8 mouse cellular contexts compared by ENCODE assay signal in genomic region chr7:45682144-45683126, GRCm38 (mm10). TPM values are rescaled to one million over a fixed set of nuclear protein-coding genes. Genes with fewer than 3 reads are reported as not detected.
DNase-seq lines count a peak whose midpoint lies in the region; ATAC-seq lines count a peak whose summit lies in the region.

No protein-coding gene starts in this region.

- H3K9me3 ChIP-seq in embryonic facial prominence, embryonic 12.5 days, result no peaks in the 10 kb centered on the region
- H3K9me3 ChIP-seq in limb, embryonic 13.5 days, result no peaks in the 10 kb centered on the region
- no peaks in the 10 kb centered on the region for H3K9me3 ChIP-seq in midbrain, embryonic 15.5 days

- no peak overlapping the region for H3K4me3 ChIP-seq in embryonic facial prominence, embryonic 12.5 days
- H3K4me3 ChIP-seq in limb, embryonic 13.5 days, result 0 out of 2 replicates have a peak overlapping the region, but pooled peaks have one; percentile 20
- no peak overlapping the region for H3K4me3 ChIP-seq in midbrain, embryonic 15.5 days

- peaks cover 26% of the 10 kb centered on the region for H3K4me1 ChIP-seq in embryonic facial prominence, embryonic 12.5 days
- peaks cover 25% of the 10 kb centered on the region for H3K4me1 ChIP-seq in limb, embryonic 13.5 days
- peaks cover 5% of the 10 kb centered on the region; the same call in 1 of the 2 replicates for H3K4me1 ChIP-seq in midbrain, embryonic 15.5 days

- WGBS in embryonic facial prominence, embryonic 12.5 days, result 31% methylated on average over 14 of the region's 14 CpGs
- 29% methylated on average over 14 of the region's 14 CpGs for WGBS in limb, embryonic 13.5 days
- WGBS in midbrain, embryonic 15.5 days, result 28% methylated on average over 14 of the region's 14 CpGs

- H3K36me3 ChIP-seq in embryonic facial prominence, embryonic 12.5 days, result no peaks in the 10 kb centered on the region
- no peaks in the 10 kb centered on the region for H3K36me3 ChIP-seq in limb, embryonic 13.5 days
- no peaks in the 10 kb centered on the region for H3K36me3 ChIP-seq in midbrain, embryonic 15.5 days (replicated peaks)

- peak overlapping the region; percentile 33 for H3K4me2 ChIP-seq in embryonic facial prominence, embryonic 12.5 days (replicated peaks)
- peak overlapping the region; percentile 55 for H3K4me2 ChIP-seq in limb, embryonic 13.5 days (replicated peaks)
- peak overlapping the region; percentile 36 for H3K4me2 ChIP-seq in midbrain, embryonic 15.5 days

- H3K9ac ChIP-seq in embryonic facial prominence, embryonic 12.5 days, result no peak overlapping the region
- H3K9ac ChIP-seq in limb, embryonic 13.5 days, result peak overlapping the region; percentile 48; the same call in 1 of the 2 replicates
- H3K9ac ChIP-seq in midbrain, embryonic 15.5 days, result no peak overlapping the region

- 0 out of 2 replicates have a peak, but pooled peaks cover 9% of the 10 kb centered on the region for H3K27me3 ChIP-seq in embryonic facial prominence, embryonic 12.5 days
- H3K27me3 ChIP-seq in limb, embryonic 13.5 days, result no peaks in the 10 kb centered on the region
- no peaks in the 10 kb centered on the region for H3K27me3 ChIP-seq in midbrain, embryonic 15.5 days (replicated peaks)

- peak; percentile 92 for DNase-seq in 416B (ENCODE audit: low read depth)
- DNase-seq in adrenal gland, postnatal 25 days, result peak; percentile 90
- DNase-seq in heart, adult 9 months (ENCODE audit: low spot score in 2 of 2), result peak; percentile 77 to 83
- peak; percentile 76 to 87 for DNase-seq in kidney, adult 8-10 months
- peak; percentile 40 for DNase-seq in spleen, adult 12 weeks (ENCODE audit: low spot score)

- no peak overlapping the region for H3K27ac ChIP-seq in embryonic facial prominence, embryonic 12.5 days
- no peak overlapping the region; the same call in 1 of the 2 replicates for H3K27ac ChIP-seq in limb, embryonic 13.5 days
- peak overlapping the region; percentile 70; the same call in 1 of the 2 replicates for H3K27ac ChIP-seq in midbrain, embryonic 15.5 days

- ATAC-seq in embryonic facial prominence, embryonic 12.5 days (ENCODE audit: insufficient number of reproducible peaks, insufficient read depth, low FRiP score, low TSS enrichment), result peak; percentile 14; the same call in 1 of the 2 replicates
- peak; percentile 54 for ATAC-seq in limb, embryonic 13.5 days (ENCODE audit: low FRiP score, low read depth)
- peak; percentile 79; the same call in 1 of the 2 replicates for ATAC-seq in midbrain, embryonic 15.5 days (replicated peaks)

RNA-seq across cellular contexts. Expression of gene Ntn5, which starts 1.4 kb away (rescaled TPM):
- not detected in 2 replicates for total RNA-seq in adrenal gland, postnatal 25 days (2021)
- 0.67 and 0.73 TPM in 2 replicates for polyA plus RNA-seq in embryonic facial prominence, embryonic 12.5 days (2016; fragmentation: Nextera tagmentation; extraction: Ambion mirVana)
- polyA plus RNA-seq in limb, embryonic 13.5 days (2015; fragmentation: Nextera tagmentation; extraction: Ambion mirVana), result 0.23 and 0.24 TPM in 2 replicates
- polyA plus RNA-seq in midbrain, embryonic 15.5 days (2015; fragmentation: Nextera tagmentation; extraction: Ambion mirVana), result 0.88 and 1.3 TPM in 2 replicates

RNA-seq across cellular contexts. Expression of gene Sec1, which starts 11.8 kb away (rescaled TPM):
- 0.39 TPM in 1 of 2 replicates, not detected in the other for total RNA-seq in adrenal gland, postnatal 25 days (2021)
- 2.9 and 3.1 TPM in 2 replicates for polyA plus RNA-seq in embryonic facial prominence, embryonic 12.5 days (2016; fragmentation: Nextera tagmentation; extraction: Ambion mirVana)
- 0.45 and 0.55 TPM in 2 replicates for polyA plus RNA-seq in limb, embryonic 13.5 days (2015; fragmentation: Nextera tagmentation; extraction: Ambion mirVana)
- 0.34 and 0.36 TPM in 2 replicates for polyA plus RNA-seq in midbrain, embryonic 15.5 days (2015; fragmentation: Nextera tagmentation; extraction: Ambion mirVana)

RNA-seq across cellular contexts. Expression of gene Fut2, which starts 16.2 kb away (rescaled TPM):
- not detected in 2 replicates for total RNA-seq in adrenal gland, postnatal 25 days (2021)
- polyA plus RNA-seq in embryonic facial prominence, embryonic 12.5 days (2016; fragmentation: Nextera tagmentation; extraction: Ambion mirVana), result 0.27 and 0.51 TPM in 2 replicates
- 0.47 and 0.74 TPM in 2 replicates for polyA plus RNA-seq in limb, embryonic 13.5 days (2015; fragmentation: Nextera tagmentation; extraction: Ambion mirVana)
- polyA plus RNA-seq in midbrain, embryonic 15.5 days (2015; fragmentation: Nextera tagmentation; extraction: Ambion mirVana), result 0.05 and 0.18 TPM in 2 replicates

RNA-seq across cellular contexts. Expression of gene Car11, which starts 17.2 kb away (rescaled TPM):
- 15.7 and 15.8 TPM in 2 replicates for total RNA-seq in adrenal gland, postnatal 25 days (2021)
- 11.5 and 14.1 TPM in 2 replicates for polyA plus RNA-seq in embryonic facial prominence, embryonic 12.5 days (2016; fragmentation: Nextera tagmentation; extraction: Ambion mirVana)
- 12.2 and 12.5 TPM in 2 replicates for polyA plus RNA-seq in limb, embryonic 13.5 days (2015; fragmentation: Nextera tagmentation; extraction: Ambion mirVana)
- 70.7 and 73.8 TPM in 2 replicates for polyA plus RNA-seq in midbrain, embryonic 15.5 days (2015; fragmentation: Nextera tagmentation; extraction: Ambion mirVana)

RNA-seq across cellular contexts. Expression of gene Dbp, which starts 22.5 kb away (rescaled TPM):
- total RNA-seq in adrenal gland, postnatal 25 days (2021), result 282 and 444 TPM in 2 replicates
- 6.9 and 11.5 TPM in 2 replicates for polyA plus RNA-seq in embryonic facial prominence, embryonic 12.5 days (2016; fragmentation: Nextera tagmentation; extraction: Ambion mirVana)
- 4.5 and 6.2 TPM in 2 replicates for polyA plus RNA-seq in limb, embryonic 13.5 days (2015; fragmentation: Nextera tagmentation; extraction: Ambion mirVana)
- polyA plus RNA-seq in midbrain, embryonic 15.5 days (2015; fragmentation: Nextera tagmentation; extraction: Ambion mirVana), result 3.3 and 3.8 TPM in 2 replicates

Comparison
In these comparisons a context has a peak if more than half of its experiments do, and no peak if none do; other contexts are left out.
1. DNase-seq: peak in every context shown above with its lines; median percentile 92 in 416B; 90 in adrenal gland, postnatal 25 days; 82 in kidney, adult 8-10 months; 80 in heart, adult 9 months; 40 in spleen, adult 12 weeks.
2. ATAC-seq: peak in every context shown above with its lines; median percentile 79 in midbrain, embryonic 15.5 days; 54 in limb, embryonic 13.5 days; 14 in embryonic facial prominence, embryonic 12.5 days.